Mouse (Mus musculus) retina, embryonic 14.5 days (tissue): ENCODE measurements around the gene Prss44.
A peak's percentile ranks its signal among the peaks of the same experiment; 100 is the strongest.
"Not testable (repeated sequence)": the region's sequence is repeated elsewhere in the genome, so short reads cannot be mapped to it uniquely, and the experiment has no call there.

Experiments used
- DNase-seq: peaks from one replicate; pipeline ENCODE4 v3.0.0-alpha.2; 2015; ENCODE audit warnings: low spot score

Prss44 gene

DNA sequence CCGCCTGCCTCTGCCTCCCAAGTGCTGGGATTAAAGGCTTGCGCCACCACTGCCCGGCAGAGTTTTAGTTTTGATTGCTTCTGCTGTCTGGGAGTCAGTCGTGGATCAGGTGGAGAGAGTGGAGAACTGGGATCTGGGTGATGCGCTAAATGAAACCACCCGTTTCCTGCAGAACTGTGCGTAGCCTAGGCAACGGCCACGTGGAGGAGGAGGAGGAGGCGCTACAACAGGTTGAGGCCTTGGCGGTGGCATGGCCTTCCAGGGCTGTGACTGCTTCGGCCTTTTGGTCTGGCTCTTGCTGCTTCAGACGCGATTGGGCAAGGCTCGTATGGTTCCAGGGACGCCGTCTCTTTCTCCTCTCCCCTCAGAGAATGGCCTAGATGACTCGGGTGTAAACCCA is at the start of gene Prss44:
Gene Prss44, plus strand, starts transcription at position 206 of the 400 bp plus-strand sequence.
- DNase-seq: no peak

DNA sequence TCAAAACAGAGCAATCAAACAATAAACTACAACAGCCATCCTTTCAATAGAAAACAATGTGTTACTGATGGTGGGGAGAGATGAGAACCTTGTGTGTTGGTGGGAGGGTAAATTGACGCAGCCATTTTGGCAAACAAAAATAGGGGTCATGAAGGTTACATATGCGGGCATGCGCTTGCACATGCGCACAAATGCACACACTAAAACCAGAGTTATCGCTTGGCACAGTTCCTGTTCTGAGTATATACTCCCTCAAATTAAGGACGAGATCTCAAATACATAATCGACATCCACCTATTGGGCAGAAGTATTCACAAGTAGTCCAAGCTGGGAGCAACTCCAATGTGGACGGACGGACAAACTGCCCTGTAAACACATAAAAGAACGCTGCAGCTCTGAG is 41.5 kb upstream of the Prss44 start:
- no peak for DNase-seq

DNA sequence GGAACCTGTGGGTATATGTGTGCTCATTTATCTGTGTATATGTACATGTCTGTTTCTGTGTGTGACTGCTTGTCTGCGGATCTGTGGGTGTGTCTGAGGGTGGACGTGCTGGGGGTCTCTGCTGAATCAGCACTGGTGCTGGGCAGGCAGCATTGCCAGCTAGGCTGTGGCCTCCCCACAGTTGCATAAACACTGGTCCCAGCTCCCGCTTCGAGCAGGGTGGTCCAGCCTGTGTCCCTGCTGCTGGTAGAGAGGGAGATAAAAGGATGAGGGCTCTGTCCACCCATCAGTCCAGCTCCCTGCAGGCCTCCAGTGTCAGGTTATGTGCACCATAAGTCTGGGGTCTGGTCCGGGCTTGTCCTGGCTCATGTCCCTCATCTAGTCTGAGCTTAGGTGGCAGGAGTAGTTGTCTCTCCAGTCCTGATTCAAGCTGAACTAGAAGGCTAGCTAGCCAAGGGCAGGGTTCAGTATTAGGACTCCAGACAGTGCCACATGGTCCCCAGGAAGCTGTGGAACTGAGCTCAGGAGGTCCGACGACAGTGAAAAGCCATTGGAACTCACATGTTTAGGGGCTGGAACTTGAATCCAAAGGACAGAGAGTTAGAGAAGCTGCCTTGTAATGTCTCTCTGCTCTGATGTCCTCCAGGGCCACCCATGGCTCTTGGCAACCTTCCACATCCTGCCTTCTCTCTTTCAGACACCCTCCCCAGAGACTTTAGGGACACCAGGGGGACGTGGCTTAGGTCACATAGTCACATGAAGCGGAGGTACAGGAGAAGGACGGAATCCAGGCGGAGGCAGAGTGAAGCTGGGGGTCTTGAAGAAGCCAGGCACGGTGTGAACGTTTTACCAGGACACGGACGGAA is 39.2 kb upstream of the Prss44 start:
- no peak for DNase-seq

DNA sequence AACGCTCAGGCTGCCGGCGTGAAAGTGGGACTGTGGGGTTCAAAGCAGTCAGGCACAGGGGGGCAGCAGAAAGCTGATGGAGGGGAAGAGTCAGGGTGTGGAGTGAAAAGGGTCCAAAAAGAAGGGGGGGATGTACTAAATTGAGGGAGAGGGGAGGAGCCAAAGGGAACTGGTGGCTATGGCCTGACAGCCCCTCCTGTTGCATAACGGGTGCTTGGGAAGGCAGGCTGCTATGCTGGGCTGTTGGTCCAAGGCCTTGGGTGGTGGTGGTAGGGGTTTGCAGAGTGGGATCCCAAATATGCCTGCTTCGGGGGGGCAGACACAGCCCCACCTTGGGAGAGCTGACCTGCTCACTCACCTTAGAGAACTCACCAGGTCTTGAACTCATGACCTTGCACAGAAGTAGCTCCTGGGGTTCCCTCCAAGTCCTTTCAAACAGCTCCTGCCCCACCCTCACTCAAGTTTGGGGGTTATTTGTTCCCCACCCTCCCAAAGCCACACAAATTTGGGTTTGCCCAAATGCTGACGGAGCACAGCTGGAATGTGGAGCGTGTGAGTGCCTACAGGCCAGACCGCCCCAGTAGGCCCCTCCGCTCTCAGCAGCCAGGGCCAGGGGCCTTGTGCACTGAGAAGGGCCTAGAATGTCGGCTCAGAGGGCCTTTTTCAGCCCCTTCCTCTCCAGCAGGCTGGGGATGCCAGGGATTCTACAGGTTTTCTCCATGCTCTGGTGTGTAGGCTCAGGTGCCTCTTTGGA is 38.3 kb upstream of the Prss44 start:
- DNase-seq: no peak

DNA sequence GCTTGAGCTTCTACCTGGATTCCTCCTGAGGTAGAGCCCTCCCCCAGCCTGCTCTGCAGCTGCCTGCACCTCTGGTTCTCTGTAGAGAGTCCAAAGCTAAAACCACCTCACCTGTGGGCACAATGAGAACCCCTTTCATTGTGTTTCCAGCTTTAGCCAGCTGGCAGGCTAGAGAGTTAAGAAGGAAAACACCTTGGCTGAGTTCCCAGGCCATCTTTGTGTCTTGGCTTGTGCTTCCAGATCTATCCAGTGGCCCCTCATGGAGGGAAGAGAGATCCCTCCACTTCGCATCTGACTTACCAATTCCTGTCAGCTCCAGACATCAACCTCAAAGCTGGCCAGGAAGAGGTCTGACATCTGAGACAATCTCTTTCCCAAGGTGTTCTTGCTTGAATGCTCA is 35.7 kb upstream of the Prss44 start:
- DNase-seq: no peak

DNA sequence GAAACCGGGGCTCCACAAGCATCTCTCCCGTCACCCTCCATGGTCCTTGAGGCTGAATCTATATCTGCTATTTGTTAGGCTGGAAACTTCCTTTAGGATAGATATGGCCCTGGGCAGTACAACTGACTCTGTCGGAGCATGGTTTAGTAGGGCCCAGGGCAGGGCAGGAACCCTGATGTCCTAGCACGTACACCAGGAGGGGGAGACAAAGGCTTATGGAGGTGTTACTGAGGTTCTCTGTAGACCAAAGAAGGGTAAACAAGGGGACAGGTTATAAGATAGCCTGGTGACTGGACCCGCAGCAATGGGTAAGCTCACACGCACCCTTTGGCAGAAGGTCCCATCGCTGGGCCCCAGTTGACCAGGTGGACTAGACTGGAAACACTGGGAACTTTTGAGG is 35.2 kb upstream of the Prss44 start:
- DNase-seq: no peak

DNA sequence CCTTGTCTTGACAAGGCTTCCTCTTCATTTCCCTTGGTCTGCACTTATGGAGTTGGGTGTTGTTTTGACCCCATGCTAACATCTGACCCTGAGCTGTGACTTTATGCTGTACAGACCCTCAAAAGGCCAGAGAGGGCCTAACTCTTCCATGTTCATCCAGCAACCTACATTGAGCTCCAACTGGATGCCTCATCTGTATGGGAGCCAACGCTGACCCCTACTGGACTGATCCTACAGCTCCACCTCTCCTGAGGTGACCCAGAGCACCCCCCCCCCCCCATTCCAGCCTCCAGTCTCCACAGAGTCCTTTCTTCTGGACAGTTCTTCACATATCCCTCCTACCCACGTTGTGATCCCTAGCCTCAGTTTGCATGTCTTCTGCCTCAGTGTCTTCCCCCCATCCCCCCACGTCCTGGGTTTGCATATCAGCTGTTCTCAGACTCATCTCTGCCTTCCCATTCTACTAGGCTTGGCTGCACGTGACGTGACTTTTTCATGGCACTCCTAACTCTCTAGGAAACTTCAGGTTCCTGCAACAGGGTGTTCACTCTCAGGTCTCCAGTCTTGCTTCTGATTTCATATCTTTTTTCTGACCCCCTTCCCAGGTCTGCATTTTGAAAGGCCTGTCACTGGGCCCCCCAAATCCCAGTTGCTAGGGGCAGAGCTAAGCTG is 34.4 kb upstream of the Prss44 start:
- DNase-seq: peak; percentile 52

DNA sequence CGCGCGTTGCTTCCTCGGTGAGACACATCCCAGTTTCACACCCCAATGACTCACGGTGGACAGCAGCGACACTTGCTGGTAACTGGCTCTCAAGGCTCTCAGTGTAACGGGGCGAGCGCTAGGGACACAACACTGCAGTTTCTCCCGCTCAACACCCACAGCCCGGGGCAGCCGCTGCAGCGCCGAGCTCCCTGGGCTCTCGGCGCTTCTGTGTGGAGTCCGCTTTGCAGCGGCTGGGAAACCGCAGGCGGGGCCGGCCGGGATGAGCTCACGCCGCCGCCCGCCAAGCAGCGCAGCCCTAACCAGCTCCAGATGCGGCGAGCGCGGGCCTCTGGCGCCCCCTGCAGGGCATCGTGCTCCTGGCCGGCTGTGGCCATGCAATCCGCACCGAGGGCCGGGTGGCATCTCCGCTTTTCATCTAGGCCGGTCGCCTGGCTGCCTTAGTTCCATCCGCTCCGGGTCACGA is 32.5 kb upstream of the Prss44 start:
- peak; percentile 97 for DNase-seq

DNA sequence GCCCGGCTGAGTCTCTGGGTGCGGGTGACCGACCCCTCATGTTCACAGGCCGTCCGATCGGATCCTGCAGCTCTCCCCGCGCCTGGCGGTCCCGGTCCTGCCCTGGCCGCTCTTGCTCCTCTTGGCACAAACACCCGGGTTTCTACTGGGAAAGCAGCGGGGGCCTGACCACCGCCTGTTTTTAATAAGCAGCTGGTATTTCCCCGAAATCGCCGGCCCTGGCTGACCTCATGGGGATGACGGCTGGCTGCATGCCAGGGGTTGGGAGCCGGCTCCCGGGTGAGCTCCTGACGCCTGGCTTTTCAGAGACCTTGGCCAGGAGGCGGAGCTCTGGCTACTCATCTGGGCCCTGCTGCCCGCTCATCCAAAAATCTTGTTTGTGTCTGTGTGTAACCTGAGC is 32.1 kb upstream of the Prss44 start:
- DNase-seq: peak; percentile 74

DNA sequence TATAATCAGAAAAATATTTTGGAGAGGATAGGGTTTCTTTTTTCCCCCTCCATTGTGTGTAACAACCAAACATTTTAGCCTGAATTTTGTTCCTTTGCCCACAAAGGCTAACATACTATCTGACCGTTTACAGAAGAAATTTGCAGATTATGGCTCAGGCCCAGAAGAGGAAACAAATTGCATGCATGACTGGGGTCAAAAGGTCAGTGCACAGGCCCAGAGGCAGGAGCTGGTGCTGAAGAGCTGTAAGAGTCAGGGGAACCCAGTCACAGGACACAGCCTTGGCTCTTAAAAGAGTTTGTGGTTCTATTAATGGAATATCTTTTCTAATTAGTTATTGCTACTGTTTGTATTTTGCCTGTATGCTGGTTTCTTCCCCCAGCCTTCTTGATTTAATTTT is 30.2 kb upstream of the Prss44 start:
- no peak for DNase-seq

DNA sequence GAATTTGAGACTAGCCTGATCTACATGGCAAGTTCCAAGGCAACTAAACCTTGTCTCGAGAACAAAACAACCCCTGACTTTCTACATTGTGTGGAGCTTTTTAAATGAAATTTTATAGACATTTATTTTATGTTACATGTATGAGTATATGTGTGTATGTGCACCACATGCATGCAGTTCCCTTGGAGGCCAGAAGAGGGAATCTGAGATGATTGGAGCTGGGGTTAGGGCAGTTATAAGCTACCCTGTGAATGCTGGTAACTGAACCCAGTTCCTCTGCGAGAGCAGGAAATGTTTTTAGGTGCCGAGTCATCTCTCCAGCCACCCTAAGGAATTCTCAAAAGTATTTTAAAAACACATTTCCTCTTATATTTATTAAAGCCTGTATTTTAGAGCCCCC is 25.6 kb upstream of the Prss44 start:
- no peak for DNase-seq

DNA sequence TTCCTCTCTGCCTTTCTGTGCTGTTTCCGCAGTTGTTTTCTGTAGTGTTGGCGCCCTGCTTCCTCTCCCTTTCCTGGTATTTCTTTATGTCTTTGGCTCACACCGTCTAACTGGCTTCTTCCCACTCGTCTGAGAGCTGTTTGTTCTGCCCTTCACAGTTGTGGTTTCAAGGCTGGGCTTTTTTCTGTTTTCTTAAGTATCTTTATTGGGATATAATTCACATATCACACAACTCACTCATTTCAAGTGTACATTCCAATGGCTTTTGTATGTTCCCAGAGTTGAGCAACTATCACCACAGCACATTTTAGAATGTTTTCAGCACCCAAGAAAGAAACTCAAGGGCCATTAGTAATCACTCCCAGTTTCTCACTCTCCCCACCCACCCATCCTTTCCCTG is 23.3 kb upstream of the Prss44 start:
- DNase-seq: no peak

DNA sequence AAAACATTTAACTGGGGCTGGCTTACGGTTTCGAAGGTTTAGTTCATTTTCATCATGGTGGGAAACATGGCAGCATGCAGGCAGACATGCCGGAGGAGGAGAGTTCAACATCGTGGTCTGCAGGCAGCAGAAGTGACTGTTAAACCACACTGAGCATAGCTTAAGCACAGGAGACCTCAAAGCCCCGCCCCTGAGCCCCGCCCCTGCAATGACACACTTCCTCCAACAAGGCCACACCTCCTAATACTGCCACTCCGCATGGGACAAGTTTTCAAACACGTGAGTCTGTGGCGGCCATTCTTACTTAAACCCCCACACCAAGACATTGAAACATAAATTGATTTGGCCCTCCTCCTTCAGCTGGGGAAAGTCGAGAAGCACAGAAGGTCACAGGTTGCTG is 16.8 kb upstream of the Prss44 start:
- no peak for DNase-seq

DNA sequence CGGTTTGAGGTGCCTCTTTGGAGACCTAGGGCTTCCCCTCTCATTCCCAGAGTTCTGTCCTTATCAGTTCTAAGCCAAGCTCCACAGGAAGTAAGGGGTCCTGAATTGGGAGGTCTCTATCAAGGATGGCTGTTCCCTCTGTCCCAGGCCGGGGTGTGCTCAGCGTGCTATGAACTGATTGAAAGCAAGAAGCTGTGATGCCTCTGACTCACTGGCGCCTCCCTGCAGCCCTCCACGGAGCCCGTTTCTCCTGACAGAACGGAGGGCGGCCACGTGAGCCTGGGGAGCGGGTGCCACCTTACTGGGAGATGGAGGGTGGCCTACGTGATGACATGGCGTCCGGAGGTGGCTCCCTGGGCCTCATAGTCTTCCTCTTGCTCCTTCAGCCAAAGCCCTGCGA is 15.9 kb upstream of the Prss44 start, which contains the start of gene Prss42:
Gene Prss42, plus strand, starts transcription at position 301 of the 400 bp plus-strand sequence.
- DNase-seq: no peak

DNA sequence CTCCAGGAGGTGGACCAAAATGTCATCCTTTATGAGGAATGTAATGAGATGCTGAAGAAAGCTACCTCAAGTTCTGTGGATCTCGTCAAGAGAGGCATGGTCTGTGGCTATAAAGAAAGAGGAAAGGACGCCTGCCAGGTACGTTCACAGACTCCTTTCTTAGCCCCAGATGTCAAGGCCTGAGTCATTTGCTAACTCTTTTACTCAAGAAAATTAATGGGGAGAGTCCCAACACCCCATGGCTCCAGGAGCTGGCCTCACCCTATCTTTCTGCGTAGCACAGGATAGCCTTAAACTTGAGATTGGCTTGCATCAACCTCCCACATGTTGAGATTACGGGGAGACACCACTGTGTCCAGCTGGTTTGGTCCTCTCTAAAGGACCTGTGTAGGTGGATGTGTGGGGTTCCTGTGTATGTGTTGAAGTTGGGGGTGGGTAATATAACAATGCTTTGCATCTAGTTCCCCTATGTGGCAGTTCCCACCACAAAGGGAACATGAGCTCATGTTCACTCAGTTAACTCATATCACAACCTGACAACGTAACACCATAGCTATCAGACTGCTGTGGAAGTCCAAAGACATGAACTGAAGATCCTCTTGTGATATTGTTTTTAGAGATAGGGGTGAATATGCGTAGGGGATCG is 12.8 kb upstream of the Prss44 start:
- DNase-seq: no peak

DNA sequence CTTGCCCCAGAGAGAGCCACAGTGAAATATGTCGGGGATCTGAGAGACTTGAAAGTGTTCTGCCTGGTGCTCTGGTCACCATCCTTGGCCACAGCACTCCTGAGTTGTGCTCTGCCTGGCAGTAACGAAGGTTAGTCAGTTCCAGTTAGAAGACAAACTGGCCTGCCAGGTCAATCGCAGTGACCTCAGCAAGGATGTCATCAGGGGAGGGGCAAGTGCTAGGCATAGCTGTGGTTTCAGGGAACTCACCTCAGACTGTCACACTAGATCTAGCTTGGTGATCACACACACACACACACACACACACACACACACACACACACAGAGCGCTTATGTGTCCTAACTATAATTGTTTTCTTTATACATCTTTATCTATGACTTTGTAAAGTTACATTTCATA is 10.5 kb upstream of the Prss44 start:
- no peak for DNase-seq

DNA sequence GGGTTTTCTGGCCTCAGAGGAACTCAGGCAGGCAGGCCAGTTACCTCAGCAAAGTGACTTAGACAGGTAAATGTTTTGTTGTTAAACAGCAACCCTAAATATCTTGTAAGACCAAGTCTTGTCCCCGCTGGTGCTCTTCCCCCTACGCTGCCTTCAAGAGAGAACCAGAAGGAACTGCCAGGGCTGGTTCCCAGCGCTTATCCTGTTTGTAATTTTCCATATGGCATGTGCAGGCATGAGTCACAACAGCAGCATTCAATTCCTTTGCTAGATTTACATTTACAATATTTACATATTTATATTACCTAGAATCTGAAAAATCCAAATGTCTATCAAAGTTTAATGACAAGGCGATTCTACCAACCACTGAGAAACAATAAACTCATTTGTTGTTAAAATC is 3.7 kb upstream of the Prss44 start:
- DNase-seq: no peak

DNA sequence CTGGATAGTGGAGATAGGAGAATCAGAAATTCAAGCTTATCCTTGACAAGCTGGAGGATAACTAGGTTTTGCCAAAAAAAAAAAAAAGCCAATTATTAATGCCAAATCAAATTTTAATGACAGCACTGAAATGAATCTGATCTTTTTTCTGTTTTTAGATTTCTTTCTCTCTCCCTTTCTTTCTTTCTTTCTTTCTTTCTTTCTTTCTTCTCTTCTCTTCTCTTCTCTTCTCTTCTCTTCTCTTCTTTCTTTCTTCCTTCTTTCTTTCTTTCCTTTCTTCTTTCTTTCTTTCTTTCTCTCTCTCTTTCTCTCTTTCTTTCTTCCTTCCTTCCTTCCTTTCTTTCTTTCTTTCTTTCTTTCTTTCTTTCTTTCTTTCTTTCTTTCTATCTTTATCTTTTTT is 6.8 kb downstream of the Prss44 start:
- not testable (repeated sequence) for DNase-seq

DNA sequence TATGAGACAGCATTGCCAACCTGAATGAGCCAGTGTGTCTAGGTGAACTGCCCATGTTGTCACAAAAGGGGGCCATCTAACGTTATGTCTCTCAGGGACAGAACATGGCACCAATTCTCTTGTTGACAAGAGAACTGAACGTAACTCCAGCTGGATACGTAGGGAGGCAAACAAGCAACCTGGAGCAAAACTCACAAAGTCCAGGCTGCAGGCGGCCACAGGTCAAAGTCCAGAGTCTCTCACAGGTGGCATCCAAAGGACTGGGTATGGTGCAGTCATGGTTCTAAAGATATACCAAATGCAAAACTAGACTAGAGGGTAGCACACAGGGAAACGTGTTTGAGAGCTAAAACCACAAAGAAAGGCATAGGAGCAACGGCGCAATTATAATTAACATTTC is 7.6 kb downstream of the Prss44 start:
- DNase-seq: no peak

DNA sequence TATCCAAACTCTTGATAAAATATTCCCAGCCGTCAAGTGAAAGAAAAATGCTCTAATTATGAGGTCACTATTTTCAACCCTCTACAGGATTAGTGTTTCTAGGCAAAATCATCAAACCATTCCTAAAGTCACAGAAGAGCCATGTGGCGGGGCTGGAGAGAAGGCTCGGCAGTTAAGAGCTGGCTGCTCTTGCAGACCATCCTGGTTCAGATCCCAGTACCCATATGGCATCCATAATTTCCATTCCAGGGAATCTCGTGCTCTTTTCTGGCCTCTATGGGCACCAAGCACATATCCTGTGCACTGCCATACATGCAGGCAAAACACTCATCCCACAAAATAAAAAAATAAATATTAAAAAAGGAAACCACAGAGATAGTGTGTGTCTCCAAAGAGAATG is 11.6 kb downstream of the Prss44 start:
- DNase-seq: no peak

DNA sequence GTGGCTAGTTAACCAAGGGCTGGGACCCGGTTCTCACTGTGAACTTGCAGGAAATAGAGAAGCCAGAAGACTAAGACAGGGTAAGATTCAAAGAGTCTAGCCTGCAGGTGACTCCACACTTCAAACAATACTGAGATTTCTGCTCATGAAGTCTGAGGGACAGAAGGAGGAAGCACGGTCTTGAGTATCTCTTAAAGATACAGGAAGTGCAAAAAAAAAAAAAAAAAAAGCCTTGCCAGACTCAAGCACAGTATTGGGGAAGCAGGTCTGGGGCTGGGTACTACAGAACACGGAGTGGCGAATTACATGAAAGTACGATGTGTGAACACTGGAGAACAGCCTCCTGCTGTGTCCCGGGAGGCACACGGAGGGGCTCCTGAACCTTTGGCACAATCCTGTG is 12.0 kb downstream of the Prss44 start:
- DNase-seq: no peak

DNA sequence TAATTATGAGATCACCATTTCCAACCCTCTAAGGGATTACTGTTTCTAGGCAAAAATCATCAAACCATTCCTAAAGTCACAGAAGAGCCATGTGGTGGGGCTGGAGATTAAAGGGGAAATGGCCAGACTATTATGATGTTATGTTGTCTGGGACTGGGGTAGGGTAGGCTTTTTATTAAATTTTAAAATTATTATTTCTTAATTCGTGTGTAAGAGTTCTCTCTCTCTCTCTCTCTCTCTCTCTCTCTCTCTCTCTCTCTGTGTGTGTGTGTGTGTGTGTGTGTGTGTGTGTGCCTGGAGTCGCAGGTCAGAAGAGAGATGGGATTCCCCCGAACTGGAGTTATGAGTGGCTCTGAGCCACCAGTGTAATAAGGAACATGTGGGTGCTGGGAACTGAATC is 12.6 kb downstream of the Prss44 start, which contains the start of gene Prss43:
Gene Prss43, plus strand, starts transcription at position 301 of the 400 bp plus-strand sequence.
- DNase-seq: no peak
